Mouse (Mus musculus): ENCODE data around the gene Olfr1253. TPM values are rescaled to one million over a fixed set of nuclear protein-coding genes. Genes with fewer than 3 reads are reported as not detected.

The Olfr1253 gene
- total RNA-seq (2014; rRNA removed) (not detected in 2 replicates), polyA plus RNA-seq (2015; fragmentation: Nextera tagmentation; extraction: Ambion mirVana) (not detected in 2 replicates)

GRCm38 (mm10) chr2:89756990-89757389, at the start of gene Olfr1253:
Gene Olfr1253, minus strand, starts transcription at chr2:89757090.
- Histone ChIP-seq H3K9ac (replicated peaks; ENCODE audit: low read length, poor library complexity, severe bottlenecking) (no peak within 1 kb of the TSS), H3K27ac (ENCODE audit: low read depth, low read length) (no peak within 1 kb of the TSS), H3K27me3 (ENCODE audit: insufficient read depth, low read length) (no peaks in the 10 kb centered on the region), H3K4me1 (ENCODE audit: insufficient read depth, low read length) (no peaks in the 10 kb centered on the region), H3K36me3 (ENCODE audit: insufficient read depth, low read length) (no peaks in the 10 kb centered on the region), H3K4me3 (ENCODE audit: low read depth, low read length) (no peak within 1 kb of the TSS), H3K9me3 (ENCODE audit: low read length) (no peaks in the 10 kb centered on the region), H3K4me2 (ENCODE audit: low read depth, low read length, poor library complexity, severe bottlenecking) (no peak within 1 kb of the TSS)
- TF ChIP-seq CTCF (IDR thresholded peaks at IDR 0.05) = no peak
- DNase-seq (ENCODE audit: low spot score) = no peak
- WGBS = 83% methylated on average over 1 of the region's 1 CpGs
- no peak for ATAC-seq (ENCODE audit: low FRiP score)

GRCm38 (mm10) chr2:89799583-89799982, 42.7 kb upstream of the Olfr1253 start:
- TF ChIP-seq CTCF (IDR thresholded peaks at IDR 0.05) = peak; percentile 54
- Histone ChIP-seq H3K9me3 (ENCODE audit: low read length) (no peaks in the 10 kb centered on the region), H3K27me3 (ENCODE audit: insufficient read depth, low read length) (no peaks in the 10 kb centered on the region), H3K4me1 (ENCODE audit: insufficient read depth, low read length) (no peaks in the 10 kb centered on the region), H3K4me2 (ENCODE audit: low read depth, low read length, poor library complexity, severe bottlenecking) (no peak overlapping the region), H3K9ac (replicated peaks; ENCODE audit: low read length, poor library complexity, severe bottlenecking) (no peak overlapping the region), H3K4me3 (ENCODE audit: low read depth, low read length) (no peak overlapping the region), H3K36me3 (ENCODE audit: insufficient read depth, low read length) (no peaks in the 10 kb centered on the region), H3K27ac (ENCODE audit: low read depth, low read length) (no peak overlapping the region)
- WGBS = 95% methylated on average over 3 of the region's 3 CpGs
- no peak for ATAC-seq (ENCODE audit: low FRiP score)
- DNase-seq (ENCODE audit: low spot score) = no peak

DNA sequence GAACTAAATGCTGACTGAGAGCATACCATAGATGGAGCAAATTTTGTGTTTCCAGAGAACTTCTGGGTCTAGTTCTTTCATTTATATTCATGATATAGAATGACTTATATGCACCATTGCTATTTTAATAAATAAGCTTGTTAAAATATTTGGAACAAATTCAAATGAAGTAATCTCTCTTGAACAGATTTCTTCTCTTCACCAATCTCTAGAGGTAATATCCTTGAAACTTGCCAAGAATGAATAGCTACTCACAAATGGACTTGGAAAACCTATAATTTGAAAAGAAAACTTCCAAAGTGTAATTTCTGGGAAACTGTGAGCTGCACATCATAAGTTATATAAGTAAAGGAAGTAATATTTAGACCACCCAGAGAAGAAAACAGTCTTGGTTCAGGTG, 36.6 kb upstream of the Olfr1253 start, which contains the start of gene Olfr1254:
TSS of gene Olfr1254 (minus strand) at position 101 of the 400 bp plus-strand sequence.
- no peak for ATAC-seq (ENCODE audit: low FRiP score)
- TF ChIP-seq CTCF (IDR thresholded peaks at IDR 0.05) = no peak
- H3K4me1 ChIP-seq (ENCODE audit: insufficient read depth, low read length) = no peaks in the 10 kb centered on the region

GRCm38 (mm10) chr2:89724912-89725311, 32.0 kb downstream of the Olfr1253 start, which contains the start of gene Olfr1252:
Gene Olfr1252, minus strand, starts transcription at chr2:89725012.
- Histone ChIP-seq H3K4me1 (ENCODE audit: insufficient read depth, low read length) (no peaks in the 10 kb centered on the region), H3K27ac (ENCODE audit: low read depth, low read length) (no peak within 1 kb of the TSS), H3K4me3 (ENCODE audit: low read depth, low read length) (no peak within 1 kb of the TSS), H3K9me3 (ENCODE audit: low read length) (no peaks in the 10 kb centered on the region), H3K9ac (replicated peaks; ENCODE audit: low read length, poor library complexity, severe bottlenecking) (no peak within 1 kb of the TSS), H3K4me2 (ENCODE audit: low read depth, low read length, poor library complexity, severe bottlenecking) (no peak within 1 kb of the TSS), H3K36me3 (ENCODE audit: insufficient read depth, low read length) (no peaks in the 10 kb centered on the region), H3K27me3 (ENCODE audit: insufficient read depth, low read length) (no peaks in the 10 kb centered on the region)
- DNase-seq (ENCODE audit: low spot score) (no peak), ATAC-seq (ENCODE audit: low FRiP score) (no peak)
- TF ChIP-seq CTCF (IDR thresholded peaks at IDR 0.05) = no peak
- WGBS = 45% methylated on average over 1 of the region's 1 CpGs

More for the DNA sequence above, 36.6 kb upstream of the Olfr1253 start, which contains the start of gene Olfr1254:
- Histone ChIP-seq H3K4me2 (ENCODE audit: low read depth, low read length, poor library complexity, severe bottlenecking) (no peak within 1 kb of the TSS), H3K9ac (replicated peaks; ENCODE audit: low read length, poor library complexity, severe bottlenecking) (no peak within 1 kb of the TSS), H3K36me3 (ENCODE audit: insufficient read depth, low read length) (no peaks in the 10 kb centered on the region), H3K27me3 (ENCODE audit: insufficient read depth, low read length) (no peaks in the 10 kb centered on the region), H3K27ac (ENCODE audit: low read depth, low read length) (no peak within 1 kb of the TSS), H3K4me3 (ENCODE audit: low read depth, low read length) (no peak within 1 kb of the TSS), H3K9me3 (ENCODE audit: low read length) (no peaks in the 10 kb centered on the region)
- DNase-seq (ENCODE audit: low spot score) = no peak

Other genes starting within 250 kb of the Olfr1253 start
- gene Olfr1243, start 225.6 kb downstream of the Olfr1253 start, total RNA-seq (2014; rRNA removed) = not detected in 2 replicates
- gene Olfr1243, start 225.6 kb downstream of the Olfr1253 start, polyA plus RNA-seq (2015; fragmentation: Nextera tagmentation; extraction: Ambion mirVana) = not detected in 2 replicates
- gene Olfr1245, start 178.6 kb downstream of the Olfr1253 start, total RNA-seq (2014; rRNA removed) = not detected in 2 replicates
- not detected in 2 replicates for gene Olfr1245, start 178.6 kb downstream of the Olfr1253 start, polyA plus RNA-seq (2015; fragmentation: Nextera tagmentation; extraction: Ambion mirVana)
- not detected in 2 replicates for gene Olfr1246, start 163.9 kb downstream of the Olfr1253 start, total RNA-seq (2014; rRNA removed)
- gene Olfr1246, start 163.9 kb downstream of the Olfr1253 start, polyA plus RNA-seq (2015; fragmentation: Nextera tagmentation; extraction: Ambion mirVana) = not detected in 2 replicates
- not detected in 2 replicates for gene Olfr1247, start 143.0 kb downstream of the Olfr1253 start, total RNA-seq (2014; rRNA removed)
- not detected in 2 replicates for gene Olfr1247, start 143.0 kb downstream of the Olfr1253 start, polyA plus RNA-seq (2015; fragmentation: Nextera tagmentation; extraction: Ambion mirVana)
- not detected in 2 replicates for gene Olfr1248, start 138.8 kb downstream of the Olfr1253 start, total RNA-seq (2014; rRNA removed)
- gene Olfr1248, start 138.8 kb downstream of the Olfr1253 start, polyA plus RNA-seq (2015; fragmentation: Nextera tagmentation; extraction: Ambion mirVana) = not detected in 2 replicates
- gene Olfr1249, start 122.1 kb downstream of the Olfr1253 start, total RNA-seq (2014; rRNA removed) = not detected in 2 replicates
- not detected in 2 replicates for gene Olfr1249, start 122.1 kb downstream of the Olfr1253 start, polyA plus RNA-seq (2015; fragmentation: Nextera tagmentation; extraction: Ambion mirVana)
- not detected in 2 replicates for gene Olfr1250, start 95.6 kb downstream of the Olfr1253 start, total RNA-seq (2014; rRNA removed)
- gene Olfr1250, start 95.6 kb downstream of the Olfr1253 start, polyA plus RNA-seq (2015; fragmentation: Nextera tagmentation; extraction: Ambion mirVana) = not detected in 2 replicates
- not detected in 2 replicates for gene Olfr1251, start 85.2 kb downstream of the Olfr1253 start, total RNA-seq (2014; rRNA removed)
- not detected in 2 replicates for gene Olfr1251, start 85.2 kb downstream of the Olfr1253 start, polyA plus RNA-seq (2015; fragmentation: Nextera tagmentation; extraction: Ambion mirVana)
- not detected in 2 replicates for gene Olfr1252, start 32.1 kb downstream of the Olfr1253 start, total RNA-seq (2014; rRNA removed)
- gene Olfr1252, start 32.1 kb downstream of the Olfr1253 start, polyA plus RNA-seq (2015; fragmentation: Nextera tagmentation; extraction: Ambion mirVana) = not detected in 2 replicates
- gene Olfr1254, start 36.5 kb upstream of the Olfr1253 start, total RNA-seq (2014; rRNA removed) = not detected in 2 replicates
- not detected in 2 replicates for gene Olfr1254, start 36.5 kb upstream of the Olfr1253 start, polyA plus RNA-seq (2015; fragmentation: Nextera tagmentation; extraction: Ambion mirVana)
- gene Olfr1255, start 55.0 kb upstream of the Olfr1253 start, total RNA-seq (2014; rRNA removed) = not detected in 2 replicates
- not detected in 2 replicates for gene Olfr1255, start 55.0 kb upstream of the Olfr1253 start, polyA plus RNA-seq (2015; fragmentation: Nextera tagmentation; extraction: Ambion mirVana)
- gene Olfr1256, start 84.5 kb upstream of the Olfr1253 start, total RNA-seq (2014; rRNA removed) = not detected in 2 replicates
- gene Olfr1256, start 84.5 kb upstream of the Olfr1253 start, polyA plus RNA-seq (2015; fragmentation: Nextera tagmentation; extraction: Ambion mirVana) = not detected in 2 replicates
- gene Olfr48, start 91.1 kb upstream of the Olfr1253 start, total RNA-seq (2014; rRNA removed) = 0.05 TPM in 1 of 2 replicates, not detected in the other
- gene Olfr48, start 91.1 kb upstream of the Olfr1253 start, polyA plus RNA-seq (2015; fragmentation: Nextera tagmentation; extraction: Ambion mirVana) = not detected in 2 replicates
- not detected in 2 replicates for gene Olfr1257, start 121.3 kb upstream of the Olfr1253 start, total RNA-seq (2014; rRNA removed)
- not detected in 2 replicates for gene Olfr1257, start 121.3 kb upstream of the Olfr1253 start, polyA plus RNA-seq (2015; fragmentation: Nextera tagmentation; extraction: Ambion mirVana)
- gene Olfr1258, start 170.2 kb upstream of the Olfr1253 start, total RNA-seq (2014; rRNA removed) = not detected in 2 replicates
- not detected in 2 replicates for gene Olfr1258, start 170.2 kb upstream of the Olfr1253 start, polyA plus RNA-seq (2015; fragmentation: Nextera tagmentation; extraction: Ambion mirVana)
- not detected in 2 replicates for gene Olfr1259, start 191.6 kb upstream of the Olfr1253 start, total RNA-seq (2014; rRNA removed)
- not detected in 2 replicates for gene Olfr1259, start 191.6 kb upstream of the Olfr1253 start, polyA plus RNA-seq (2015; fragmentation: Nextera tagmentation; extraction: Ambion mirVana)
- gene Olfr1260, start 217.2 kb upstream of the Olfr1253 start, total RNA-seq (2014; rRNA removed) = not detected in 2 replicates
- gene Olfr1260, start 217.2 kb upstream of the Olfr1253 start, polyA plus RNA-seq (2015; fragmentation: Nextera tagmentation; extraction: Ambion mirVana) = not detected in 2 replicates
- not detected in 2 replicates for gene Olfr1261, start 234.1 kb upstream of the Olfr1253 start, total RNA-seq (2014; rRNA removed)
- not detected in 2 replicates for gene Olfr1261, start 234.1 kb upstream of the Olfr1253 start, polyA plus RNA-seq (2015; fragmentation: Nextera tagmentation; extraction: Ambion mirVana)
- not detected in 2 replicates for gene Olfr1262, start 243.1 kb upstream of the Olfr1253 start, total RNA-seq (2014; rRNA removed)
- gene Olfr1262, start 243.1 kb upstream of the Olfr1253 start, polyA plus RNA-seq (2015; fragmentation: Nextera tagmentation; extraction: Ambion mirVana) = not detected in 2 replicates